Mouse (Mus musculus) midbrain, embryonic 13.5 days (tissue): ENCODE data around the gene Olfr948. TPM values are rescaled to one million over a fixed set of nuclear protein-coding genes. Genes with fewer than 3 reads are reported as not detected.

Experiments used
- ATAC-seq: fragments of 200-750 bp; cut with Nextera tagmentation; 2 replicates; pipeline ENCODE4 v1.8.0; 2017; ENCODE audit warnings: mild to moderate bottlenecking, moderate TSS enrichment, moderate library complexity
- H3K27ac ChIP-seq: fragments of 300-500 bp; sonication (generic); 2 replicates; pipeline ENCODE4 v1.5.1; 2015; ENCODE audit warnings: inconsistent platforms, mild to moderate bottlenecking, moderate library complexity
- H3K27me3 ChIP-seq: fragments of 300-500 bp; sonication (generic); 2 replicates; pipeline ENCODE4 v1.6.1; 2015; ENCODE audit warnings: mild to moderate bottlenecking, inconsistent platforms
- H3K36me3 ChIP-seq: fragments of 300-500 bp; sonication (generic); 2 replicates; pipeline ENCODE4 v1.6.1; 2015; ENCODE audit warnings: mild to moderate bottlenecking, inconsistent platforms
- H3K4me1 ChIP-seq: fragments of 300-500 bp; sonication (generic); replicated peaks from 2 replicates; pipeline ENCODE4 v1.6.1; 2015; ENCODE audit warnings: inconsistent platforms
- H3K4me2 ChIP-seq: fragments of 300-500 bp; sonication (generic); replicated peaks from 2 replicates; pipeline ENCODE4 v1.6.1; 2015; ENCODE audit warnings: moderate library complexity, mild to moderate bottlenecking, inconsistent platforms
- H3K4me3 ChIP-seq: fragments of 300-500 bp; sonication (generic); replicated peaks from 2 replicates; pipeline ENCODE4 v1.5.1; 2015; ENCODE audit warnings: mild to moderate bottlenecking, inconsistent platforms
- H3K9ac ChIP-seq: fragments of 300-500 bp; sonication (generic); replicated peaks from 2 replicates; pipeline ENCODE4 v1.6.1; 2015; ENCODE audit warnings: mild to moderate bottlenecking, inconsistent platforms
- H3K9me3 ChIP-seq: fragments of 300-500 bp; sonication (generic); 2 replicates; pipeline ENCODE4 v1.6.1; 2016; ENCODE audit warnings: mild to moderate bottlenecking, inconsistent platforms
- WGBS: fragments of 180-500 bp; shearing (Covaris S2); methylation state at CpG from one replicate; pipeline ENCODE4 v1.1.7; 2015; 5-methylcytosine and 5-hydroxymethylcytosine counted together
- polyA plus RNA-seq: library from polyadenylated mRNA; unstranded; fragments of >200 nt; fragmentation: Nextera tagmentation; extraction: Ambion mirVana; gene quantifications from 2 replicates; pipeline ENCODE4 v1.2.1, GENCODE M21; 2015

The Olfr948 gene
- polyA plus RNA-seq = not detected in 2 replicates

GRCm38 (mm10) chr9:39325945-39326344, at the start of gene Olfr948:
Gene Olfr948 (minus strand): TSS chr9:39326045.
- H3K9ac ChIP-seq = no peak within 1 kb of the TSS
- no peaks in the 10 kb centered on the region for H3K27me3 ChIP-seq
- ATAC-seq = no peak
- H3K36me3 ChIP-seq = no peaks in the 10 kb centered on the region
- no peak within 1 kb of the TSS for H3K4me2 ChIP-seq
- H3K4me3 ChIP-seq = no peak within 1 kb of the TSS
- no peaks in the 10 kb centered on the region for H3K9me3 ChIP-seq
- no peak within 1 kb of the TSS for H3K27ac ChIP-seq
- H3K4me1 ChIP-seq = no peaks in the 10 kb centered on the region

GRCm38 (mm10) chr9:39287136-39287535, 38.7 kb downstream of the Olfr948 start:
- Histone ChIP-seq H3K9ac (no peak overlapping the region), H3K4me1 (no peaks in the 10 kb centered on the region), H3K36me3 (no peaks in the 10 kb centered on the region), H3K4me3 (no peak overlapping the region), H3K9me3 (no peaks in the 10 kb centered on the region), H3K4me2 (no peak overlapping the region), H3K27me3 (no peaks in the 10 kb centered on the region), H3K27ac (no peak overlapping the region)
- 90% methylated on average over 2 of the region's 2 CpGs for WGBS
- no peak for ATAC-seq

GRCm38 (mm10) chr9:39276718-39277117, 49.1 kb downstream of the Olfr948 start, which contains the start of gene Olfr945:
Gene Olfr945 (minus strand): TSS chr9:39276818.
- no peak for ATAC-seq
- no peak within 1 kb of the TSS for H3K9ac ChIP-seq
- no peaks in the 10 kb centered on the region for H3K4me1 ChIP-seq
- no peaks in the 10 kb centered on the region for H3K27me3 ChIP-seq
- H3K36me3 ChIP-seq = no peaks in the 10 kb centered on the region
- no peak within 1 kb of the TSS for H3K4me2 ChIP-seq
- WGBS = 93% methylated on average over 3 of the region's 3 CpGs
- no peak within 1 kb of the TSS for H3K27ac ChIP-seq
- H3K4me3 ChIP-seq = no peak within 1 kb of the TSS
- H3K9me3 ChIP-seq = no peaks in the 10 kb centered on the region

Other genes starting within 250 kb of the Olfr948 start
- not detected in 2 replicates for gene Olfr938, start 247.2 kb downstream of the Olfr948 start, polyA plus RNA-seq
- gene Olfr27, start 197.9 kb downstream of the Olfr948 start, polyA plus RNA-seq = not detected in 2 replicates
- not detected in 2 replicates for gene Olfr943, start 159.7 kb downstream of the Olfr948 start, polyA plus RNA-seq
- not detected in 2 replicates for gene Olfr944, start 124.1 kb downstream of the Olfr948 start, polyA plus RNA-seq
- not detected in 2 replicates for gene Olfr1537, start 76.1 kb downstream of the Olfr948 start, polyA plus RNA-seq
- not detected in 2 replicates for gene Olfr945, start 49.2 kb downstream of the Olfr948 start, polyA plus RNA-seq
- gene Olfr951, start 61.4 kb upstream of the Olfr948 start, polyA plus RNA-seq = not detected in 2 replicates
- not detected in 2 replicates for gene Olfr952, start 101.1 kb upstream of the Olfr948 start, polyA plus RNA-seq
- gene Olfr954, start 130.7 kb upstream of the Olfr948 start, polyA plus RNA-seq = not detected in 2 replicates
- not detected in 2 replicates for gene Olfr955, start 145.9 kb upstream of the Olfr948 start, polyA plus RNA-seq
- not detected in 2 replicates for gene Olfr44, start 167.9 kb upstream of the Olfr948 start, polyA plus RNA-seq
- not detected in 2 replicates for gene Olfr957, start 189.8 kb upstream of the Olfr948 start, polyA plus RNA-seq
- gene Olfr958, start 228.0 kb upstream of the Olfr948 start, polyA plus RNA-seq = not detected in 2 replicates
- gene Olfr959, start 249.5 kb upstream of the Olfr948 start, polyA plus RNA-seq = not detected in 2 replicates